Mouse (Mus musculus) lung, postnatal 0 days (tissue): ENCODE data around the gene Filip1l.

ENCODE experiments used
- CTCF ChIP-seq: IDR thresholded peaks from 2 replicates; pipeline ENCODE4 v1.5.1; 2016; ENCODE audit warnings: antibody characterized with exemption, mild to moderate bottlenecking
- EP300 ChIP-seq: IDR thresholded peaks from 2 replicates; pipeline ENCODE4 v1.6.1; 2016; ENCODE audit warnings: antibody characterized with exemption, mild to moderate bottlenecking, control low read depth

- TF ChIP-seq CTCF (no peak), EP300 (no peak)
Observed at GRCm38 (mm10) chr16:57356454-57356853, 3.6 kb downstream of the Filip1l start.
